Mouse (Mus musculus) kidney, adult 18-20 months (tissue): ENCODE results near the gene Aloxe3.

Experiments
- DNase-seq: peaks from one replicate; pipeline ENCODE4 v3.0.0; 2021

The Aloxe3 gene

DNA sequence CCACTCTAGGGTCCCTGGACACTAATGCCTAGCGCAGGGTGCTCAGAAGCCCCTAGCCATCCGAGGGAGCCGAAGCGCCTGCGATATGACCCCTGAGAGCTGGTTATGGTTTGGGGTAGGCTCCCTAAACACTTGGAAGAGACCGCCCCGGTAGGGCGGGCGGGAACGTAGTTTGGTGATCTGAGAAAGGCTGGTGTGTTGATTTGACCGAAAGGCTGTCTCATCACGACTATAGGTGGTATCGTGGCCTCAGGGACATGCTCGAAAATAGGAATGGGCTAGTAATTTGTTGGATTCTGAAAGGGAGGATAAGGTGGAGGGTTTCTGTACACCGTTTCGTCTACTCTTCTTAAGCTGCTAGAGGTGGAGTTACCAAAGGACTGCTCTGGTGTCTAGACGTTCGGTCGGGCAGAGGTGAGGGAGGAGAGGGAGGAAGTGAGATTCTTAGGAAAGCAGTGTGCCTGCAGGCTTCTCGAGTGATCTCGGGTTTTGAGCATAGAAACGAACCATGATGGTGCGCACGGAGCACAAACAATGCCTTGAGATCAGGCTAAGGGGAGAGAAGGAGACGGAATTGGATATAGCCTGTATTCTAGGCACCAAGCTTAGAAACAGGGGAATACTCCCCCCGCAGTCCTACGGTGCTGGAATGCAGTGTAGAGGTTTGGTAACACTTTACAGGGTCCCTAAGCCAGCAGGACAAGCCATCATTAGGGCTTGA is 30.0 kb upstream of the Aloxe3 start:
- DNase-seq, result peak; percentile 63

DNA sequence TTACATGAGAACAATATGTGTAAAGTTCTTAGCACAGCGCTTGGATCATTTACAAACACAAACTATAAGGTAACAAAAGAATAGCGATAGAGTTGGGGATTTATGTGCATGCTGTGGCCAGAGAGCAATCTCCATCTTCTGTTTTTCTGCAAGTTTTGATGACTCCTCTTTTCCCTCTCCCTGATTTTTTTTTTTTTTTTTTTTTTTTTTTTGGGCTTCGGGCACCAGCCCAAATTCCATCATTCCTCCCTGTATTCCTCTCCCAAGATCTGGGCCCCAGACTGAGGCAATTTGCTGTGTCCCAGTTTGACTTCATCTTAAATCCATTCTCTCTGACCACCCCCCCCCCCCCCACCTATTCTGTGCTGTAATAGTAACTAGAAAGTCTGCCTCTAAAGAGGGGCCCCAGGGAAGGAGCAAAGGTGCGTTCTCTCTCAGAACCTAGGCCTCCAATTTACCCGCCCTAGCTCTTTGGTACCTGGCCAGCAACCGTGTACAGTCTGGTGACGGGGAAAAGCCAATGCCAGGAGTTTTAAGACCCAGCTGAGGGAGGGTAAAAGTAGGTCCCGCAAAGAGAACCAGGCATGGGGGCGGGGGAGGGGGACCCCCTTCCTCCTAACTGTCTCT is 29.2 kb upstream of the Aloxe3 start:
- no peak for DNase-seq

DNA sequence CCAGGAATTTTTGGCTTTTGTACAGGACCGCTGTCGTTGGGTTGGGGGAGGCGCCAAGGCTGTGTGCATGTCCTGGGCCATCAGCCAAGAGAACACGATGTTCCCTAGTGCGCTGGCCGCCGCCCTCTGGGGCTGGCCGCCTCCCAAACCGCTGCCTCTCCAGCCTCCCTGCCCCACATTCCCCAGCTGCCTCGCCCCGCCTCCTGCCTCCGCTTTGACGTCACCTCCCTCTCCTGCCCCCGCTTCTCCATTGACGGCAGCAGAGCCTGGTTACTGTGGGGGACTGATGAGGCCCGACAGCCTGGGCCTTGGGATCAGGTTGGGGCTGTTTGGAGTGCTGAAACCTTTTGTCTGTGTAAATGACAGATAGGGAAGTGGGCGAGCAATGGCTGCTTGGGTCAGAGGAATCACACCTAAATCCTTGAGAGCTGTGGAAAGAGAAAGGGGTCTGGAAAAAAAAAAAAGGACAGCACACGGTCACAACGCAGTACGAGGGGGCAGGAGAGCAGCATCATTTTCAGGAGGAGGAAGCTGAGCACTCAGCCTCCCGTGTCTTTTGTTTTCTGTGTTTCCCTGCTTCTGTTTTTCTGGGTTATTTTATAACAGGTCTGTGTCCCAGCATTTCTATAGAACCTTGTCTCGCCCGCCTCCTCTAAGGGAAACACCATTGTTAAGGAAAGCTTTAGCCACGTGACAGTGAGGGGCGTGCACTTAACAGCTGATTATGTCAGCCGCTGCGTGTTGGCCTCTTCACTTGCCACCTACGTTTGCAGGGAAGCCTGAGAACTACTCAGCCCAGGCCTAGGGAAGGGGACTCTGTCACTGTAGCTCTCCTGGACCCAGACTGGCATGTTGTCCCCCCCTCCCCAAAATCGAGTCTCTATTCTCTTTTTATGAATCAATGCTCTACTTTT is 28.5 kb upstream of the Aloxe3 start:
- peak; percentile 100 for DNase-seq

DNA sequence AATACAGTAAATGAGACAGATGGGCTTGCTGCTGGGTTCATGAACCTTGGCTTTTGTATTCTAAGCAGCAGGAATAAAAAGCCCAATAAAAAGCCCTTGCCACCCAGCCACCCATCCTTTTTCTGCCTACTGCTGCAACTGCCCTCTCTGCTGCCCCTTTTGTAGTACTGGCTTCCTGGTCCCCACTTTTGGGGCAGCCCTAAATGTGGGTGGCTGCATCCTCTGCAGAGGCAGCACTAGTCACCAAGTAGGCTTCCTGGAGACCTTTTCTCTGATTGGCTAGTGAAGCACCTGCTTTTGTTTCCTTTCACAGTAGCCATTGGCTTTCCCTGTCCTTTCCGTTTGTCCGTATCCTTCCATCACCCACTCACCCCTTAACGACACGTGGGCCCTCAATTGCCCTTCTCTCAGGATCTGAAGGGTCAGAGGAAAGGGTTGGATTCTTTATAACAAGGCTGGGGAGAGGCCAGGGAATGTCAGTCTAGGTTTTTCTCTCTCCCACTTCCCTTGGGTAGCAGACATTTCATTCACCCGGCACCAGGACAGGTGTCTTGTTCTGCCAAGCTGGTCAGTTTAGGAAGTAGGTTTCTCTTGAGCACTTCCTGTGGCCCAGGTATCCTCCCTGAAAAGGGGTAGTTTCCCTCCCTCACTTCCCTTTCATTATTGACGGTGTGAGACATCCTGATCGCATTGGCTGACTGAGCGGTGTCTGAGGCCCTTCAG is 27.5 kb upstream of the Aloxe3 start:
- no peak for DNase-seq

DNA sequence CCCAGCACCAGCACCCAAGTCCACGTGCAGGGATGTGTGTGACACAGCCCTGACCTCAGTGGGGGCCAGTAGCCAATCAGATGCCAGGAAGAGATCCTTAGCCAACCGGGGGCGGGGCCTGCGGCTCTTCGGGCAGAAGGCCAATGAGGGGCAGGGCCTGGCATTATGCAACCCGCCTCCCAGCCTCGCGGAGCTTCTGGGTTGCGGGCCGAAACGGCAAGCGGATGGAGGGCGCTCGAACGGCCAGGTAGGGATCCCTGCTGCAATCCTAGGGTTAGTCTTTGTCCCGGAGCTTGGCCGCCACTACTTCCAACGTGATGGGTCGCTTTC is 27.0 kb upstream of the Aloxe3 start:
- DNase-seq, result peak; percentile 99

DNA sequence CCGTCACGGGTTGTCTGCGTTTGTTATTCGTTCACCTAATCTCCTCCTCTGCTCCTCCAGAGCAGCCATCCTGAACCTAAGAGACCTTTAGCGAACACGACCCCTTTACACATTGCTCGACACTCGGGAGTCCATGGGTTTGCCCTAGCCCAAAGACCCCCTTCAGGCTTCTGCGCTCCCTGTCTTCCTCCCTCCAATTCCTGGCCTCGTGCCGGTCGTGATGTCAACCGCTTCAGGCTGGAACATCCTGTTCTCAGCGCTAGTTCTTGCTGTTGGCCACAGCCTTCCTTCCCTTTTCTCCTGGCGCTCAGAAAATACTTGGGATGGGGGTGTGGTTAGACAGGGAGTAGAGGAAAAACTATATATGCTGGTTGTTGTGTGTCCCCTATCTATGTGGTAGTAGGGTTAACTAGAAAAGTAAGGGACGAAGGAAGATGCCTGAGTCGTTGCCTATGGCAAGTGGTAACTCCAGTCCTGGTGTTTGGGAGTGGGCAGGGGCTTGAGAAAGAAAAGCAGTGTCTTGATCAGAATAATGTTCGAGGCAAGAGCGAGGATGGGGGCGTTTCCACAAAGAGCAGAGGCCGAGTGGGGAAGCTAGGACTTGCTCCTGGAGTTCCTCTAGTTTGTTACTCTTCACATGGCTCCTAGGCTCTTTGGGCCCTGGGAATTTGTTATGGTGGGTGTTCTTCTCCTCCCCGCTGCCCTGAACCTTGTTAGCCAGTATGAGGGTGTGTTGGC is 26.4 kb upstream of the Aloxe3 start:
- peak; percentile 88 for DNase-seq

DNA sequence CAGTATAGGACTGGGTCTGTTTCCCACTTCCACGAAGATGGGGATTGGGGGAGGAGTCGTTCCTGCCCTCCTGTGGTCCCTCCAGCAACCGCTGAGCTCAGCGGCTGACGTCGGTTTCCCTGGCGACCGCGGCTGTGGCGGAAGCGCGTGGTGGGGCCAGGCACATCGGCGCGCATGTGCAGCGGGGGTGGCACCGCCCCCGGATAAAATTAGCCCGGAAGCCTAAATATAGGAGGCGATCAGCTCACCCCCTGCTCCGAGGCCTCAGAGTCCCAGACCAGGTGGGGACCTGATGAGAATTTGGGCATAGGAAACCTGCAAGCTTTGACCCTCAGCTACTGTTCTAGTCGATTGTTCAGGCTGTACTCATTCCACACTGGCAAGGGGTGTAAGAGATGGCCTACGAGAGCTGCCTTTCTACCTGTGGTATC is 25.8 kb upstream of the Aloxe3 start:
- DNase-seq, result peak; percentile 90

DNA sequence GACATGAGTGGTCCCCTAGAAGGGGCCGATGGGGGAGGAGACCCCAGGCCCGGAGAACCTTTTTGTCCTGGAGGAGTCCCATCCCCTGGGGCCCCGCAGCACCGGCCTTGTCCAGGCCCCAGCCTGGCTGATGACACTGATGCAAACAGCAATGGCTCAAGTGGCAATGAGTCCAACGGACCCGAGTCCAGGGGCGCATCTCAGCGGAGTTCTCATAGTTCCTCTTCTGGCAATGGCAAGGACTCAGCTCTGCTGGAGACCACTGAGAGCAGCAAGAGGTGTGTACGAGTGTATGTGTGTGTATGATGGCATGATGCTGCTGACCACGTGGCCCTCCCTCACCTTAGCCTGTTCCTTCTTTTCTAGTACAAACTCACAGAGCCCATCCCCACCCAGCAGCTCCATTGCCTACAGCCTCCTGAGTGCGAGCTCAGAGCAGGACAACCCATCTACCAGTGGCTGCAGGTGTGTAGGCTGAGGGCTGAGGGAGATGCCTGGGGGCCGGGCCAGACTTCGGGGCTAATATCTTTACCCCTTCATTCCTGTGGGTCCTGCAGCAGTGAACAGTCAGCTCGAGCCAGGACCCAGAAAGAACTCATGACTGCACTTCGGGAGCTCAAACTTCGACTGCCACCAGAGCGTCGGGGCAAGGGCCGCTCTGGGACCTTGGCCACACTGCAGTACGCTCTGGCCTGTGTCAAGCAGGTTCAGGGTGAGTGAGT is 24.9 kb upstream of the Aloxe3 start:
- DNase-seq, result no peak

DNA sequence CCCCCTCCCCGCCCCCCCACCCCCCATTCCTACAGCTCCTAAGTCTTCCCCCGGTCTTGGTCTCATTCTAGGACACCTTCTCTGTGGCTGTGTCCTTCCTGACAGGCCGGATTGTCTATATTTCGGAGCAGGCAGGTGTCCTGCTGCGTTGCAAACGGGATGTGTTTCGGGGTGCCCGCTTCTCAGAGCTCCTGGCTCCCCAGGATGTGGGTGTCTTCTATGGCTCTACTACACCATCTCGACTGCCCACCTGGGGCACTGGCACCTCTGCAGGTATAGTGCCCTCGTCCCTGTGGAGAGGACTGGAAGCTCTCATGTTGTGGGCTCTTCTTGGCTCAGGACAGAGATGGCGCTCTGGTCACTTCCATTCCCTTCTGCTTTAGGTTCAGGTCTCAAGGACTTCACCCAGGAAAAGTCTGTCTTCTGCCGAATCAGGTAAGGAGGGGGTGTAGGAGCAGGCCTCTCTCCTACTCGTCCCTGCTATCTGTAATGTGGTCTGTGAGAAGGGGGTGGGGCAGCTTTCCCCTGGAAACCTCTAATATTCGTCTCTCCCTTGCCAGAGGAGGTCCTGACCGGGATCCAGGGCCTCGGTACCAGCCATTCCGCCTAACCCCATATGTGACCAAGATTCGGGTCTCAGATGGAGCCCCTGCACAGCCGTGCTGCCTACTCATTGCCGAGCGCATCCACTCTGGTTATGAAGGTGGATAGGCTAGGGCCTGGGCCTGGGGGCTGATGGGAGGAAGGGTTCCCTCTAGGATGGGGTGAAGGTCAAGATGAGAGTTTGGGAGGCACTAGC is 23.9 kb upstream of the Aloxe3 start:
- DNase-seq, result no peak

DNA sequence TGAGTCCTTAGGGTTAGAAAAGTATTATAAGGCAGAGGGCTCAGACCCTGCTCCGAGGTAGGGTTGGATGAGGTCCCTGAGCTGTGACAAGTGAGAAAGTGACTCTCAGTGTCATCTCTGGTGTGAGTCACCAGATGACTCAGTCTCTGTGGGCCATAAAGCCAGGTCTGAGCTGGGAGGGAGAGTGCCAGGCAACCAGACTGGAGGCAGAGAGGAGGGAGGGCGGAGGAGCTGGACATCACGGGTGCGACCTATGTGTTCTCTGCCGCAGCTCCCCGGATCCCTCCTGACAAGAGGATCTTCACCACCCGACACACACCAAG is 23.3 kb upstream of the Aloxe3 start:
- no peak for DNase-seq

DNA sequence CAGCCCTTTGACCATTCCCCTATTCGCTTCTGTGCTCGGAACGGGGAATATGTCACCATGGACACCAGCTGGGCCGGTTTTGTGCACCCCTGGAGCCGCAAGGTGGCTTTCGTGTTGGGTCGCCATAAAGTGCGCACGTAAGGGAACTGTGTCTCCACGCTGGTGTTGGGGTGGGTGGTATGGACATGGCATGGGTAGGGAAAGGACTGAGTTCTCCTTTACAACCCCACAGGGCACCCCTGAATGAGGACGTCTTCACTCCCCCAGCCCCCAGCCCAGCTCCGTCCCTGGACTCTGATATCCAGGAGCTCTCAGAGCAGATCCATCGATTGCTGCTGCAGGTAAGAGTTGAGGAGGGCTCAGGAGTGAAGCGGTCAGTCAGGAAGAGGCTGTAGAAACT is 22.6 kb upstream of the Aloxe3 start:
- DNase-seq, result no peak

DNA sequence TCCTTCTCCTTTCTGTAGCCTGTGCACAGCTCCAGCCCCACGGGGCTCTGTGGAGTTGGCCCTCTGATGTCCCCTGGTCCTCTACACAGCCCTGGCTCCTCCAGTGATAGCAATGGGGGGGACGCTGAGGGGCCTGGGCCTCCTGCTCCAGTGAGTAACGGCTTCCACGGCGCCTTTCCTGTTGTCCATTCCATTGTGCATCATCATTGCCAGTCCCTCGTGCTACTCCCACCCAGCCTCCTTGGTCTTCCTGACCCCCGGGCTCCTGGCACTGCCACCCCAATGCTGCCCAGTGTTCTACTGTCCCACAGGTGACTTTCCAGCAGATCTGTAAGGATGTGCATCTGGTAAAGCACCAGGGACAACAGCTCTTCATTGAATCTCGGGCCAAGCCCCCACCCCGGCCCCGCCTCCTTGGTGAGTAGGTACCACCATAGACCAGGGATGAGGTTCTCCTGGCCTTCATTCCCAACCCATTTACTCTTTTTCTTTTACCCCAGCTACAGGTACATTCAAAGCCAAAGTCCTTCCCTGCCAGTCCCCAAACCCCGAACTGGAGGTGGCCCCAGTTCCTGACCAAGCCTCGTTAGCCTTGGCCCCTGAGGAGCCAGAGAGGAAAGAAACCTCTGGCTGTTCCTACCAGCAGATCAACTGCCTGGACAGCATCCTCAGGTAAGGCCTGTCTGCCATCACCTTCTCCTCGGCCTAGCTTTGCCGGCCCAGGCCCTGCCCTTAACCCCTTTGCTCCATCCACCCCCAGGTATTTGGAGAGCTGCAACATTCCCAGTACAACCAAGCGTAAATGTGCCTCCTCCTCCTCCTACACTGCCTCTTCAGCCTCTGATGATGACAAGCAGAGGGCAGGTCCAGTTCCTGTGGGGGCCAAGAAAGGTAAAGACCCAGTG is 21.9 kb upstream of the Aloxe3 start:
- DNase-seq, result no peak

DNA sequence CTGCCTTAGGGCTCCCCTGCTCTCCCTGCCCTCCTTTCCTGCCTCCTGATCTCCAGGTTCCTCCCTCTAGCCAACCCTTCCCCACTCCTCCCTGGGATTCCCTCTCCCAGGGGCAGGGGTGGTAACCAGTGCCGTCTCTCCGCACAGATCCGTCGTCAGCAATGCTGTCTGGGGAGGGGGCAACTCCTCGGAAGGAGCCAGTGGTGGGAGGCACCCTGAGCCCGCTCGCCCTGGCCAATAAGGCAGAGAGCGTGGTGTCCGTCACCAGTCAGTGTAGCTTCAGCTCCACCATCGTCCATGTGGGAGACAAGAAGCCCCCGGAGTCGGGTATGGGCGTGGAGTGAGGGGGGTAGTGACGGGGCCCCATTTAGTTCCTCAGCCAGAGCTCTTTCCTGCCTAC is 21.2 kb upstream of the Aloxe3 start:
- DNase-seq, result no peak

DNA sequence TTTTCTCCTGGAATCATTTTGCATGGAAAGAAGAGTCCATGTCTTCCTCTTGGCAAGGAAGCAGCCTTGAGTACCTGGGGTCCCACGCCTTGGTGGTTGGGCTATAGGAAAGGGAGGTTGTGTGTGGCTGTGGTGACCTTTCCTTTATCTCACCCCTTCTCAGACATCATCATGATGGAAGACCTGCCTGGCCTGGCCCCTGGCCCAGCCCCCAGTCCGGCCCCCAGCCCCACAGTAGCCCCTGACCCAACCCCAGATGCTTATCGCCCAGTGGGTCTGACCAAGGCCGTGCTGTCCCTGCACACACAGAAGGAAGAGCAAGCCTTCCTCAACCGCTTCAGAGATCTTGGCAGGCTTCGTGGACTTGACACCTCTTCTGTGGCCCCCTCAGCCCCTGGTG is 20.5 kb upstream of the Aloxe3 start:
- DNase-seq, result no peak

DNA sequence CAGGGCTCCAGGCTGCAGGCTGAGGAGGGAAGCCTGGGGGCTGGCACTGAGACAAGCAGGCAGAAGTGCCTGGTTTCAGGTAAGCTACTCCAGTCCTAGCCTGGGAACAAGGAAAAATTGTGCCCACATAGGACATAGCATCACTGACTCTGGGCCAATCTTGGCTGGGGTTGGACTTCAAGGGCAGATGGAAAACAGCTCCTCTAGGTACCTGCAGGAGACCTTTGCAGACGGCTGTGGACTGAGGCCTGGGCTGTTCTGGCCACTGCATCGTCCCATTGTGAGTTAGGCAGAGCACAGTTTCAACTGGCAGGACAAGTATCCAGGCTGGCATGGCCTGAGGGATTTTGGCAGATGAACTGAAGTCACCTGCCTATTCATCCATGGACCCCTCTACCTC is 19.9 kb upstream of the Aloxe3 start:
- DNase-seq, result no peak

DNA sequence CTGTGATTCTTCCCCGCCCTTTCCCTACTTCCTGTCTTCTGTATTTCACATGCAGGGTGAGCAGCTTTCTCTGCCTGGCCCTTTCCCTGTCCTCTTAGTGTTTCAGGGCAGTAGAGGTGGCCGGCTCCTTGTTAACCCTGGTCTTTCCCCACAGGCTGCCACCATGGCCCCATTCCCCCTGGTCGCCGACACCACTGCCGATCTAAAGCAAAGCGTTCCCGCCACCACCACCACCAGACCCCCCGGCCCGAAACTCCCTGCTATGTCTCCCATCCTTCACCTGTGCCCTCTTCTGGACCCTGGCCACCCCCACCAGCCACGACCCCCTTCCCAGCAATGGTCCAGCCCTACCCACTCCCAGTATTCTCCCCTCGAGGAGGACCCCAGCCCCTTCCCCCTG is 19.4 kb upstream of the Aloxe3 start:
- DNase-seq, result no peak

DNA sequence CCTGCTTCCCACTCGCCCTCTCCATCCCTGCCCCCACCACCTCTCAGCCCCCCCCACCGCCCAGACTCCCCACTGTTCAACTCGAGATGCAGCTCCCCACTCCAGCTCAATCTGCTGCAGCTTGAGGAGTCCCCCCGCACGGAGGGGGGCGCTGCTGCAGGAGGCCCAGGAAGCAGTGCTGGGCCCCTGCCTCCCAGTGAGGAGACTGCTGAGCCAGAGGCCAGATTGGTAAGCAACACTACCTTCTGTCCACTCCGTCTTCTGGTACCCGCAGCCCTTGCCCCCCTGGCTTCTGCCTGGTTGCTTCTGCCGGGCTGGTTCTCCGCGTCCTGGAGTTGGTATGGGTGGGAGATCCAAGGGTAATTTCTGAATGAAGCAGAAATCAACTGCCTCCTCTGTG is 18.9 kb upstream of the Aloxe3 start:
- DNase-seq, result no peak

DNA sequence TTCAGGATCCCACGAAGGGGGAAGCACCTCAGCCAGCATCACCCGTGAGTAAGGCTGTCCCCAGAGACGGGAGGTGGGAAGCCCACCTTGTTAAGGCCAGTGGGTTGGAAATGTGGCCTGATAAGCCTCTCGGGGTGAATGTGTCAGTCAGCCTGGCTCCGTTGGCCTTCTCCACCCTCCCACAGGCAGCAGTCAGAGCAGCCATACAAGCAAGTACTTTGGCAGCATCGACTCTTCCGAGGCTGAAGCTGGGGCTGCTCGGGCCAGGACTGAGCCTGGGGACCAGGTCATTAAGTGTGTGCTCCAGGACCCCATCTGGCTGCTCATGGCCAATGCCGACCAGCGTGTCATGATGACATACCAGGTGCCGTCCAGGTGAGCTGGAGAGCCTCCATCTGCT is 18.0 kb upstream of the Aloxe3 start:
- no peak for DNase-seq

DNA sequence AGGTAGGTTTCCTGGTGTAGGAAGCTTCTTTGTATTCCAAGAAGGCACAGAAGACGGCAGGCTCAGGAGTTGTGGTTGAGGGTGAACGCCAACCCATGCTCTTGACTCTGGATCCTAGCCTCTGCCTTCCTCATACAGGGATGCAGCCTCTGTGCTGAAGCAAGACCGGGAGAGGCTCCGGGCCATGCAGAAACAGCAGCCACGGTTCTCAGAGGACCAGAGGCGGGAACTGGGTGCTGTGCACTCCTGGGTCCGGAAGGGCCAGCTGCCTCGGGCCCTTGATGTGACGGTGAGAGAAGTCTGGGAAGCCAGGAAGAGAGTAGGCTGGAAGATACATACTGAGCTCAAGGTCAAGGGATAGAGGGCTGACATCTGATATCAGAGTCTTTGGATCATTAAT is 17.5 kb upstream of the Aloxe3 start:
- no peak for DNase-seq
